Mouse (Mus musculus) spleen, adult 2 months (tissue): Measurements from ENCODE around the gene Slfn9.

Source experiments
- CTCF ChIP-seq: fragments of 200-500 bp; IDR thresholded peaks from 2 replicates; pipeline ENCODE4 v1.5.1; 2011; ENCODE audit warnings: mild to moderate bottlenecking, inconsistent platforms; ENCODE audit not compliant: insufficient read depth, insufficient read length, insufficient replicate concordance; ENCODE audit errors: extremely low read depth
- POLR2A ChIP-seq: fragments of 200-500 bp; IDR thresholded peaks from 2 replicates; pipeline ENCODE4 v1.6.1; 2011; ENCODE audit warnings: low read depth, low read length, inconsistent platforms

DNA sequence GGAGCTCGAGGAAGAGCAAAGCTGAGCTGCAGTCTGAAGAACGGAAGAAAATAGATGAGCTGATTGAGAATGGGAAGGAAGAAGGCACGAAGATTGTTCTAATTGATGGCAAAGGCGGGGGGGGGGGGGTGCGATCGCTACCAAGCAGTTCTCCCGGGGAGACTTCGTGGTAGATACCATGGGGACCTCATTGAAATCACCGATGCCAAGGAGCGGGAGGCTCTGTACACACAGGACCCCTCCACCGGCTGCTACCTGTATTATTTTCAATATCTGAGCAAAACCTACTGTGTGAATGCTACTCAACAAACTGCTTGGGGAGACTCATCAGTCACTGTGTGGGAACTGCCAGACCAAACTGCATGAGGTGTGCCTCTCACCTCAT, 20.0 kb downstream of the Slfn9 start:
- TF ChIP-seq CTCF (no peak), POLR2A (no peak)
